Mouse (Mus musculus): ENCODE measurements around the gene Ralgps2.
A peak's percentile ranks its signal among the peaks of the same experiment; 100 is the strongest.

GRCm38 (mm10) chr1:156861475-156862043 is 77.9 kb downstream of the Ralgps2 start:
- TF ChIP-seq POLR2A (IDR thresholded peaks at IDR 0.05; ENCODE audit: insufficient read depth, low read length) = no peak
- TF ChIP-seq CTCF (IDR thresholded peaks at IDR 0.05; ENCODE audit: low read depth, low read length) = peak; percentile 57
- TF ChIP-seq EP300 (IDR thresholded peaks at IDR 0.05; ENCODE audit: insufficient read depth, low read depth, low read length) = no peak

Data from ES-Bruce4 (cell line).